Mouse (Mus musculus) embryonic facial prominence, embryonic 15.5 days (tissue): ENCODE results near the gene App. TPM values are rescaled to one million over a fixed set of nuclear protein-coding genes. Genes with fewer than 3 reads are reported as not detected.

ENCODE experiments used
- ATAC-seq: fragments of 200-750 bp; cut with Nextera tagmentation; 2 replicates; pipeline ENCODE4 v1.8.0; 2017; ENCODE audit warnings: low read depth, moderate TSS enrichment; ENCODE audit not compliant: insufficient number of reproducible peaks, low FRiP score, low TSS enrichment
- H3K27ac ChIP-seq: fragments of 300-500 bp; sonication (generic); replicated peaks from 2 replicates; pipeline ENCODE4 v1.5.1; 2015; ENCODE audit warnings: mild to moderate bottlenecking, inconsistent platforms
- H3K27me3 ChIP-seq: fragments of 300-500 bp; sonication (generic); 2 replicates; pipeline ENCODE4 v1.6.1; 2015; ENCODE audit warnings: inconsistent platforms
- H3K36me3 ChIP-seq: fragments of 300-500 bp; sonication (generic); 2 replicates; pipeline ENCODE4 v1.6.1; 2015; ENCODE audit warnings: mild to moderate bottlenecking, inconsistent platforms
- H3K4me1 ChIP-seq: fragments of 300-500 bp; sonication (generic); 2 replicates; pipeline ENCODE4 v1.6.1; 2015; ENCODE audit warnings: inconsistent platforms
- H3K4me2 ChIP-seq: fragments of 300-500 bp; sonication (generic); replicated peaks from 2 replicates; pipeline ENCODE4 v1.6.1; 2015; ENCODE audit warnings: mild to moderate bottlenecking, inconsistent platforms
- H3K4me3 ChIP-seq: fragments of 300-500 bp; sonication (generic); replicated peaks from 2 replicates; pipeline ENCODE4 v1.5.1; 2015; ENCODE audit warnings: mild to moderate bottlenecking, inconsistent platforms
- H3K9ac ChIP-seq: fragments of 300-500 bp; sonication (generic); 2 replicates; pipeline ENCODE4 v1.6.1; 2015; ENCODE audit warnings: inconsistent platforms
- H3K9me3 ChIP-seq: fragments of 300-500 bp; sonication (generic); replicated peaks from 2 replicates; pipeline ENCODE4 v1.6.1; 2016; ENCODE audit warnings: inconsistent platforms
- WGBS: fragments of 180-500 bp; shearing (Covaris S2); methylation state at CpG from one replicate; pipeline ENCODE4 v1.1.7; 2015; 5-methylcytosine and 5-hydroxymethylcytosine counted together
- polyA plus RNA-seq: library from polyadenylated mRNA; unstranded; fragments of >200 nt; fragmentation: Nextera tagmentation; extraction: Ambion mirVana; gene quantifications from 2 replicates; pipeline ENCODE4 v1.2.1, GENCODE M21; 2015

App gene
- polyA plus RNA-seq, 1 experiment from 2014 or later: 261 TPM

GRCm38 (mm10) chr16:85168821-85169220 lies 4.7 kb downstream of the App start:
- Histone ChIP-seq H3K4me2 (no peak overlapping the region), H3K4me3 (no peak overlapping the region), H3K27me3 (no peaks in the 10 kb centered on the region), H3K9ac (no peak overlapping the region), H3K9me3 (no peaks in the 10 kb centered on the region), H3K27ac (no peak overlapping the region), H3K4me1 (peaks cover 27% of the 10 kb centered on the region), H3K36me3 (0 out of 2 replicates have a peak, but pooled peaks cover 2% of the 10 kb centered on the region)
- WGBS: 27% methylated on average over 5 of the region's 5 CpGs
- ATAC-seq: no peak

GRCm38 (mm10) chr16:85166205-85166604 lies 7.4 kb downstream of the App start:
- no peak overlapping the region for H3K9ac ChIP-seq
- H3K9me3 ChIP-seq: no peaks in the 10 kb centered on the region
- whole genome bisulfite sequencing: 60% methylated on average over 4 of the region's 4 CpGs
- no peaks in the 10 kb centered on the region for H3K27me3 ChIP-seq
- H3K4me2 ChIP-seq: no peak overlapping the region
- H3K4me1 ChIP-seq: peaks cover 24% of the 10 kb centered on the region
- no peak for ATAC-seq
- H3K4me3 ChIP-seq: no peak overlapping the region
- 0 out of 2 replicates have a peak, but pooled peaks cover 2% of the 10 kb centered on the region for H3K36me3 ChIP-seq
- no peak overlapping the region for H3K27ac ChIP-seq

- Histone ChIP-seq H3K9ac (no peak overlapping the region), H3K36me3 (0 out of 2 replicates have a peak, but pooled peaks cover 2% of the 10 kb centered on the region), H3K4me2 (no peak overlapping the region), H3K27ac (no peak overlapping the region), H3K4me3 (no peak overlapping the region), H3K9me3 (no peaks in the 10 kb centered on the region), H3K27me3 (no peaks in the 10 kb centered on the region), H3K4me1 (peaks cover 18% of the 10 kb centered on the region)
- 62% methylated on average over 7 of the region's 7 CpGs for WGBS
- no peak for ATAC-seq
Observed at GRCm38 (mm10) chr16:85165631-85166030, 7.9 kb downstream of the App start.

GRCm38 (mm10) chr16:85165177-85165576 lies 8.4 kb downstream of the App start:
- H3K4me3 ChIP-seq: no peak overlapping the region
- H3K4me1 ChIP-seq: peaks cover 16% of the 10 kb centered on the region
- ATAC-seq: no peak
- H3K9me3 ChIP-seq: no peaks in the 10 kb centered on the region
- H3K36me3 ChIP-seq: 0 out of 2 replicates have a peak, but pooled peaks cover 2% of the 10 kb centered on the region
- H3K27me3 ChIP-seq: no peaks in the 10 kb centered on the region
- 62% methylated on average over 7 of the region's 7 CpGs for WGBS
- H3K27ac ChIP-seq: no peak overlapping the region
- no peak overlapping the region for H3K4me2 ChIP-seq
- H3K9ac ChIP-seq: no peak overlapping the region

GRCm38 (mm10) chr16:85162779-85163178 lies 10.8 kb downstream of the App start:
- peaks cover 7% of the 10 kb centered on the region; the same call in 1 of the 2 replicates for H3K4me1 ChIP-seq
- H3K4me2 ChIP-seq: no peak overlapping the region
- no peaks in the 10 kb centered on the region for H3K9me3 ChIP-seq
- no peak overlapping the region for H3K4me3 ChIP-seq
- 0 out of 2 replicates have a peak, but pooled peaks cover 2% of the 10 kb centered on the region for H3K36me3 ChIP-seq
- ATAC-seq: no peak
- no peak overlapping the region for H3K9ac ChIP-seq
- 79% methylated on average over 6 of the region's 6 CpGs for WGBS
- no peak overlapping the region for H3K27ac ChIP-seq
- H3K27me3 ChIP-seq: no peaks in the 10 kb centered on the region

- 69% methylated on average over 2 of the region's 2 CpGs for WGBS
- Histone ChIP-seq H3K36me3 (no peaks in the 10 kb centered on the region), H3K27me3 (no peaks in the 10 kb centered on the region), H3K9me3 (no peaks in the 10 kb centered on the region), H3K4me2 (no peak overlapping the region), H3K4me1 (peaks cover 27% of the 10 kb centered on the region), H3K4me3 (no peak overlapping the region), H3K9ac (no peak overlapping the region), H3K27ac (no peak overlapping the region)
- ATAC-seq: no peak
Observed at GRCm38 (mm10) chr16:85160140-85160539, 13.4 kb downstream of the App start.

- WGBS: 32% methylated on average over 11 of the region's 11 CpGs
- peak; percentile 70; the same call in 1 of the 2 replicates for ATAC-seq
- Histone ChIP-seq H3K4me2 (peak overlapping the region; percentile 12; the same call in 1 of the 2 replicates), H3K27ac (peak overlapping the region; percentile 69), H3K9ac (no peak overlapping the region), H3K9me3 (no peaks in the 10 kb centered on the region), H3K36me3 (no peaks in the 10 kb centered on the region), H3K4me3 (no peak overlapping the region), H3K27me3 (no peaks in the 10 kb centered on the region), H3K4me1 (peaks cover 30% of the 10 kb centered on the region)
Observed at GRCm38 (mm10) chr16:85157796-85158546, 15.6 kb downstream of the App start.

GRCm38 (mm10) chr16:85157156-85157555 lies 16.4 kb downstream of the App start:
- no peaks in the 10 kb centered on the region for H3K36me3 ChIP-seq
- no peak overlapping the region for H3K9ac ChIP-seq
- H3K4me2 ChIP-seq: peak overlapping the region; percentile 12; the same call in 1 of the 2 replicates
- no peak overlapping the region for H3K27ac ChIP-seq
- WGBS: 78% methylated on average over 2 of the region's 2 CpGs
- H3K9me3 ChIP-seq: no peaks in the 10 kb centered on the region
- ATAC-seq: no peak
- H3K27me3 ChIP-seq: no peaks in the 10 kb centered on the region
- peaks cover 32% of the 10 kb centered on the region for H3K4me1 ChIP-seq
- H3K4me3 ChIP-seq: no peak overlapping the region

- Histone ChIP-seq H3K27me3 (no peaks in the 10 kb centered on the region), H3K9ac (no peak overlapping the region), H3K4me3 (no peak overlapping the region), H3K9me3 (no peaks in the 10 kb centered on the region), H3K4me1 (peaks cover 40% of the 10 kb centered on the region), H3K27ac (0 out of 2 replicates have a peak overlapping the region, but pooled peaks have one; percentile 3), H3K36me3 (no peaks in the 10 kb centered on the region), H3K4me2 (no peak overlapping the region)
- 47% methylated on average over 10 of the region's 10 CpGs for WGBS
- no peak for ATAC-seq
Observed at GRCm38 (mm10) chr16:85155836-85156235, 17.7 kb downstream of the App start.

- H3K27me3 ChIP-seq: no peaks in the 10 kb centered on the region
- no peak overlapping the region for H3K4me3 ChIP-seq
- H3K4me2 ChIP-seq: no peak overlapping the region
- H3K9ac ChIP-seq: no peak overlapping the region
- no peak overlapping the region for H3K27ac ChIP-seq
- peaks cover 49% of the 10 kb centered on the region for H3K4me1 ChIP-seq
- H3K36me3 ChIP-seq: no peaks in the 10 kb centered on the region
- no peak for ATAC-seq
- WGBS: 78% methylated on average over 8 of the region's 8 CpGs
- H3K9me3 ChIP-seq: no peaks in the 10 kb centered on the region
Observed at GRCm38 (mm10) chr16:85152457-85152856, 21.1 kb downstream of the App start.

GRCm38 (mm10) chr16:85151681-85152080 lies 21.9 kb downstream of the App start:
- no peaks in the 10 kb centered on the region for H3K9me3 ChIP-seq
- H3K27me3 ChIP-seq: no peaks in the 10 kb centered on the region
- ATAC-seq: no peak
- H3K36me3 ChIP-seq: no peaks in the 10 kb centered on the region
- H3K4me3 ChIP-seq: no peak overlapping the region
- no peak overlapping the region for H3K4me2 ChIP-seq
- H3K4me1 ChIP-seq: peaks cover 47% of the 10 kb centered on the region
- H3K9ac ChIP-seq: no peak overlapping the region
- no peak overlapping the region for H3K27ac ChIP-seq
- 30% methylated on average over 7 of the region's 7 CpGs for WGBS

- H3K4me3 ChIP-seq: no peak overlapping the region
- H3K27me3 ChIP-seq: no peaks in the 10 kb centered on the region
- H3K9ac ChIP-seq: no peak overlapping the region
- H3K36me3 ChIP-seq: no peaks in the 10 kb centered on the region
- H3K27ac ChIP-seq: no peak overlapping the region; the same call in 1 of the 2 replicates
- no peak for ATAC-seq
- peaks cover 39% of the 10 kb centered on the region for H3K4me1 ChIP-seq
- 35% methylated on average over 9 of the region's 9 CpGs for WGBS
- H3K9me3 ChIP-seq: no peaks in the 10 kb centered on the region
- no peak overlapping the region for H3K4me2 ChIP-seq
Observed at GRCm38 (mm10) chr16:85150902-85151301, 22.7 kb downstream of the App start.
